Mouse (Mus musculus) adrenal gland, adult (tissue): ENCODE data around the gene Arhgap17.

Source experiments
- DNase-seq, 2 experiments: peaks; one replicate each; pipeline ENCODE4 v3.0.0; 2022 to 2023; ENCODE audit warnings: low spot score in 1 of 2; ENCODE audit not compliant: inconsistent age in 2 of 2

The Arhgap17 gene

DNA sequence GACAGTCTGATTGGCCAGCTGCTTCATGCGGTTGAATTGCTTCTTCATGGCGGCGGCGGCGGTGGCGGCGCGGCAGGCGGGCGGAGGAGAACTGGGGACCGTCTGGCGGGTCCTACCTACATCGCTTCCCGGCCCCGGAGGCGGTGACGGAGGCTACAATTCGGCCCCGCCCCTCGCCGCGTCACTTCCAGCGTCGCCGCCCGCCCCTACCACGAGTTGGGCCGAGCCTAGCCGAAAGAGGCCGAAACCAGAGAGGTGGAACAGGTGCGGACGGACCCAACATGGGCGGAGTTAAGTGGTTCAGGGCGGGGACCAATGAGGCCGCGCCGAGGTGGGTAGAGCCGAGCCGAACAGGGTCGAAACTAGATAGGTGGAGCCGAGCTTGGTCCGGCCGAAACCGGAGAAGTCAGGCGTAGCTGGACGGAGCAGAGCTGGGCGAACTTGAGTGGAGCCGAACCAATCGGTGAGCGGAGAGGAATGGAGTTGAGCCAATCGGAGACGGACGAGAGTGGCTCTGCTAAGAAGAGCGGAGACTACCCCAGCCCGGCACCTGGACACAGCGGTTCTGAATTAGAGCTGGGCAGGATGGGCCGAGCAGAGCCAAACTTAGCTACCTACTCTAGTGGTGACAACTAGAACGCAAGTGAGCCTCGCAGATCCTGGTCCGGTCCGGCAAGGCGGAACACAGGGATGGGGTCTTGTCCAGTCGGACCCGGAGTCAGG, at the start of gene Arhgap17, which contains the start of gene Lcmt1:
Arhgap17 (minus strand) TSS at position 157 of the 723 bp plus-strand sequence.
Lcmt1 (plus strand) TSS at position 26 of the 723 bp plus-strand sequence.
- peak; percentile 97 to 99 for DNase-seq

- no peak for DNase-seq
Measured at GRCm38 (mm10) chr7:123417661-123418060, 47.9 kb upstream of the Arhgap17 start.

- no peak for DNase-seq
Measured at GRCm38 (mm10) chr7:123416803-123417202, 47.1 kb upstream of the Arhgap17 start.

DNA sequence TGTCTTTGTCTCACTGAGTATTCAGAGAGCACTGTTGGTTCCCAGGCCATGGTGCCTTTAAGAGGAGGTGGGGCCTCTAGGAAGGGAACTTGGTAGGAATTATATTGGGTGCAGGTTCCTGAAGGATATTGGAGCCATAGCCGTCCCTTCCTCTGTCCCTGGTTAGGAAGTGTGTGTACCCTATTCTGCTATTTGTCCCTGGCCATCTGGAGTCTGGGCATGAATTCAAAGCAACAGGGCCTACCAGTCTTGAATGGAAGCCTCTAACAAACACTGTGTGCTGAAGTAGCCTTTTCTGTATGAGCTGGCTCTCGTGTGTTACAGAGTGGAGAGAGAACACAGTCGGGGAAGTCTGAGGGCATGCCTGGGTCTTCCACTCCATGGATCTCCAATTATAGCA, 42.4 kb upstream of the Arhgap17 start:
- DNase-seq, result no peak

- peak; percentile 39 to 68 for DNase-seq
Measured at GRCm38 (mm10) chr7:123411109-123411508, 41.4 kb upstream of the Arhgap17 start.

DNA sequence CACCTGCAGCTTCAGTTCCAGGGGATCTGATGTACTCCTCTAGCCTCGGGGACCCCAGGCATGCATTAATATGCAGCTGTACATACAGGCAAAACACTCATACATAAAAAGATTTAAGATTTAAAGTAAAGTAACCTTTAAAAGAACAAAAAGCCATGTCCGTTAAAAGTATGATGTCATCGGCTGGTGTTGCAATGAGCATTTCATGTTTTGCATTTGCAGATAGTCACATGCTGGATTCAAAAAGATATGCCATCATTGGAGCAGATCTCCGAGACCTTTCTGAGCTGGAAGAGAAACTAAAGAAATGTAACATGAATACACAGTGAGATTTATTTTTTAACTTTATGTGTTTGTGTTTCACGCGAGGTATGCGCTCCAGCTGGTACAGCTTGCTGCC, 40.8 kb upstream of the Arhgap17 start:
- DNase-seq, result peak in 1 of 2 experiments; percentile 38

GRCm38 (mm10) chr7:123406988-123407387, 37.3 kb upstream of the Arhgap17 start:
- no peak for DNase-seq

DNA sequence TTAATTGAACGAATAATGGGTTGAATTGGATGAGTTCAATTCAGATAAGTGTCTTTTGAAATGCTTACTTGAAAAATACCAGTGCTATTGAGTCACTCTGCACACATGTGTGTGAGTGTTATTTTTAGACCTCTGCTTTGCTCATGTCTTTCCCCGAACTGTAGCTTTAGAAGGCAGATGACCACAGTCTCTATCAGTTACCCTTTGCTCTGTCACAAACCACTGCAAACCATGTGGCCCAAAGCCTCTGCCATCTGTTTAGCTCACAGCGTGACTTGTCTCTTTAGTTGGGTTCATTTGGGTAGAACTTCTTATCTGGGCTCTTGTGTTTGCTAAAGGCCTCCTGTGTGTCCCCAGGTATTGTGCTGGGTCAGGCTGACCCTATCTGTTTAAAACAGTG, 35.9 kb upstream of the Arhgap17 start:
- peak in 1 of 2 experiments; percentile 50 for DNase-seq

- DNase-seq, result no peak
Measured at GRCm38 (mm10) chr7:123404198-123404597, 34.5 kb upstream of the Arhgap17 start.

GRCm38 (mm10) chr7:123401121-123401520, 31.4 kb upstream of the Arhgap17 start:
- no peak for DNase-seq

- DNase-seq, result no peak
Measured at GRCm38 (mm10) chr7:123399286-123399685, 29.6 kb upstream of the Arhgap17 start.

DNA sequence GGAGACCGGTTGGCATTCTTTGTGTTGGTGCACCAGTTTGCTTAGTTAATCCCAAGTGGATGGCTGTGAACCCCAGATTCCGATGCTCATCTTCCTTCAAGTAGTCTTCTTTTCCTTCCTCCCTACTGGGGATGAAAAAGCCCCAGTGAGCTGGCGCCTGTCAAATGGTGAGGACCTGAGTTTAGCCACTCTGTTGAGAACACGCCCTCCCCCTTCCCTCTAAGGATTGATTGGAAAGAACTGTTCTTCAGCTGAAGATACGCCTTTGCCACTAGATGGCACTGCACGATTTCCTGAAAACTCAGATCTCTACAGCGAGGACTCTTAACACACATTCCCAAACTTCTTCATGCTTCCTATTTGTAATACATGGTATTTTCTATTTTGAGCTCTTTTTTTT, 29.1 kb upstream of the Arhgap17 start:
- DNase-seq, result peak; percentile 39 to 86

- DNase-seq, result no peak
Measured at GRCm38 (mm10) chr7:123397931-123398330, 28.2 kb upstream of the Arhgap17 start.

DNA sequence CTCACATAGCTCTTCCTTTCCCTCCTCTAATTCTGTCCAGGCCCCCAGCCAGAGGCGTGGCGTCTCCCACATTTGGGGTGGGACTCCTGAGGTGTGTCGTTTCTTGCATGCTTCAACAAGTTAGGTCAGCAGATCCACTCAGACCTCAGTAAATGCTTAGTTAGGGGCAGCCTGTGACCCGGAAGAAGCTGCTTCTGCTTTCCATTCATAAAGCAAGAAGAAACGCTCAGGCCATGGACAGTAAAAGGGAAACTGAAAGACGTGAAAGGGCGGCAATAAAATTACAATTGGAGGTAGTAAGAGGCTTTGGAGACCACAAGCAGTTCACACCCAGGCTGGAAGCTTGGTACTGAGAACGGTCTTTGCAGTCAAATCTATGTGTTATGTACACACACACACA, 27.7 kb upstream of the Arhgap17 start:
- no peak for DNase-seq

GRCm38 (mm10) chr7:123396900-123397299, 27.2 kb upstream of the Arhgap17 start:
- DNase-seq, result no peak

DNA sequence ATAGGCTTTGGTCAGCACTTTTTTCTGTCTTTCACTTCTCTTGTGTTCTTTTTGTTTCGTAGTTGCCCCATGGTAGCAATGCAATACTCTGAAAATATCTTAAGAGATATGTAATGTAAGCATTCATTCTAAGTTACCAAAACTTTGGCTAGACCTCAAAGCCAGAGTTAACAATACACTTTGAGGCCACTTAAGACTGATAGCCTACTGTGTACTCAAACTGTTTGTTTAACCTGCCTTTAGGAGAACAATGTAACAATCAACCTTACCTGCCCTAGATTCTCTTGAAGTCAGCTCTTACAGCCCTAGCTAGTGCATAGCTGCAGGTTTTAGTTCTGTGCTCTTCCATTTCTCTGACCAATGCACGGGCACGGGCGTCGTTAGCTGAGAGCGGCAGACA, 24.6 kb upstream of the Arhgap17 start:
- DNase-seq, result no peak

- peak in 1 of 2 experiments; percentile 52 for DNase-seq
Measured at GRCm38 (mm10) chr7:123389686-123390280, 20.1 kb upstream of the Arhgap17 start.

DNA sequence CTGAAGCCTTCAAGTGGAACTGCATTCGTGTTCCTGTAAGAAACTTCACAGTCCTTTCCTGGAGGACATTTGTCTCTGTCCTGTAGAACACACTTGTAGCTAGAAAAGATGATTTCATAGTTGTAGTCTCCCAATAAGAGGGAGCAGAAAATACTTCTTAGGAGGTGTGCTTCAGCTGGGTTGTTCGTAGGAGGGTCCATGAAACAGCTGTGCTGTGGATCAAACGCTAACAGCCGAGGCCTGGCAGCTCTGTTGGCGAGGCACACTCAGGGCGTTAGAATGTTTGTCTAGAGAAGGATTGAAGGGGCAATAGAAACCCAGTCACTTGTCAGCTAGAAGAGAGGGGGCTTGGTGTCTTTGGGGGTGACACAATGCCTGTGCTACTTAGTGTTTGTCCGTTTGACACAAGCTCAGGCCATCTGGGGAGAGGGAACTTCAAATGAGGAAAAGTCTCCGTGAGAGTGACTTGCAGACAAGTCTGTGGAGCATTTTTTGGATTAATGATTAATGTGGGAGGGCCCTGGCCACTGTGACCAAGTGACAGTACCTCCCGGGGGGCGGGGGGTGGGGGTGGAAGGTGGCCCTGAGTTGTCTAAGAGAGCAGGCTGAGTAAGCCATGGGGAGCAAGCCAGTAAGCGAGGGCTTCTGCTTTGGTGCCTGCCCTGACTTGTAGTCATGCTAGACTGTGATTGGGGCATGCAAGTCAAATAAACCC, 16.1 kb upstream of the Arhgap17 start:
- DNase-seq, result peak in 1 of 2 experiments; percentile 60

- peak; percentile 96 to 98 for DNase-seq
Measured at GRCm38 (mm10) chr7:123377443-123378400, 8.0 kb upstream of the Arhgap17 start.

GRCm38 (mm10) chr7:123371501-123371900, 1.8 kb upstream of the Arhgap17 start:
- peak; percentile 71 to 86 for DNase-seq

- no peak for DNase-seq
Measured at GRCm38 (mm10) chr7:123370700-123371099, 985 bp upstream of the Arhgap17 start.
